Mouse (Mus musculus): ENCODE results near the gene Asgr1. TPM values are rescaled to one million over a fixed set of nuclear protein-coding genes. Genes with fewer than 3 reads are reported as not detected.
"Not testable (repeated sequence)": the region's sequence is repeated elsewhere in the genome, so short reads cannot be mapped to it uniquely, and the experiment has no call there.

Gene Asgr1
- total RNA-seq, 2 experiments from 2014 or later = not detected

DNA sequence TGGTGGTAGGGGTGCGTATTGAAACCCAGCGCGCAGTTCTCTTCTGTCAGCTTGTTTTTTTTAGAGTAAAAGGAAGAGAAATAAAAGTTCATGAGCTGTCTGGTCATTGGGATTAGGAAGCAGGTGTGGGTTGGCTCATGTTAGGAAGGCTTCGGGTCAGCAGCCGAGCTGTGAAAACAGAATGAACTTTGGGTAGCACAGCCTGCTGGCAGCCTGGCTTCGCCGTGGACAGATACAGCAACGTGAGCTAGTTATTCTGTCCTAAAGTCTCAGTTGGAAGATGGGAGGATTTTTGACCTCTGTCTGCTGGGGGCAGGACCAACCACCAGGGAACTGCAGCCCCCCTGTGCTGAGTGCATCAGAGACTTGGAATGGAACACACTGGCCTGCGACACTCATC, 3.9 kb downstream of the Asgr1 start:
- no peak for DNase-seq
- intact Hi-C loops (cut with DNase I; ENCODE audit: low total_unique reads) = loop anchor here (5.0 kb wide), 1 partner anchor 144 kb away; no protein-coding TSS in a partner anchor

DNA sequence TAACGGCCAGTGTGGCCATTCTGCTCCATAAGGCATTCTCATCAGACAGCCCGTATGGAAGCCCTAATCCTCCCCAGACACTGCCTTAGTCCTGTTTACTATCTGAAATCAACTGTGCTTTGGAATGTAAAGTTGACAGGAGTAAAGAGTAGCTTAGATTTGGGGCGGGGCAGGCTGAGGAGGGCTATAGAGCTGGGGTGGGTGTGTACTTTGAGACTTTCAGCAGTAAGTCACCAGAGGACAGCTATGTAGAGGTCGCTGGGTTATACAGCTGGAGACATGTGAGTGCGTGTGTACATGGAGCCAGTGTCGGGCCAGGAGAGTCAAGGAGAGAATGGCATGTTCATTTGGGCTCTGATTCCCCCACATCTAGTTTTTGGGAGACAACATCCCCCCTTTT, 6.0 kb downstream of the Asgr1 start:
- DNase-seq = no peak
- intact Hi-C loops (cut with DNase I; ENCODE audit: low total_unique reads) = loop anchor here (5.0 kb wide), 1 partner anchor 142 kb away; no protein-coding TSS in a partner anchor

DNA sequence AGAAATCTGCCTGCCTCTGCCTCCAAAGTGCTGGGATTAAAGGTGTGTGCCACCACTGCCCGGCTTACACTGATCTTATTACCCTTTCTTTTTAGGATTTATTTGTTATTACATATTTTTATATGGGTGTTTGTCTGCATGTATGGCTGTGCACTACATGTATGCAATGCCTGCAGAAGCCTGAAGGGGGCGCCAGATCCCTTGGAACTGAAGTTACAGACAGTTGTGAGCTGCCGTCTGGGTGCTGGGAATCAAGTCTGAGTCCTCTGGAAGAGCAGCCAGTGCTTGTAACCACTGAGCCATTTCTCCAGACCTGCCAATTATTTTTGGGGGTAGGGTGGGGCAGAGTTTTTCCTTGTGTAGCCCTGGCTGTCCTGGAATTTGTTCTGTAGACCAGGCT, 9.2 kb downstream of the Asgr1 start:
- intact Hi-C loops (cut with DNase I; ENCODE audit: low total_unique reads) = no loop called here
- no peak for DNase-seq

DNA sequence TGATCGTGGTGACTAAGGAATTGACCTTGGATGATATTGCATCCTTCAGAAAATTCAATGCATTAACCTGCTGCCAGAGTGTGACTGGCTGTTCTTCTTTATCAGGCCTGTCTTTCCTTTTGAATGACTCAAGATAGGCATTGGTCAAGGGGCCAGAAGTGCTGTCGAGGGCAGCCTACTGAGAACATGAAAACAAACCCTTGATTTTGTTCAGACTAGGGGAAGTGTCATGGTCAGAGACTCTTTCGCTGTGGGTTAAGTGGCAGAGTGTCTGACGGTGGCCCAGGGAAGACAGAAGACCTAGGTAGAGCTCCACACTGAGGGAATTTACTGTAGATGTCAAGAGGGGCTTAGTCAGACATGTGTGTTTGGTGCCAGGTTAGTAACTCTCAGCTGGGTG, 12.8 kb downstream of the Asgr1 start:
- intact Hi-C loops (cut with DNase I; ENCODE audit: low total_unique reads) = no loop called here
- DNase-seq = no peak

DNA sequence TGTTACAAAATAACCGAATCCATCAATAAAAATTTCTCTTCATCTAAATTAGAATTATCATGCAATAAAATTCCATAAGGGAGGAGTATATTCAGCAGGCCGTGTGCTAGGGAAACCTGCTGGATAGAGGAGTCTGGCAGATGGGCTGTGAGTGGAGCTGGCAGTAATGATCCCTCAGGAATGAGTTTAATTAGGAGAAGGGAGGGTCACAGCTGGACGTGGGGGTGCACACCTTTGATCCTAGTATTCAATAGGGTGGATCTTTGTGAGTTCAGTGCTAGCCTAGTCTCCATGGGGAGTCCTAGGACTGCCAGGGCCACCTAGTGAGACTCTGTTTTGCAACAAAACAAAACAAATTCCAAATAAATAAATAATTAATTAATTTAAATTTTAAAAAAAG, 14.4 kb downstream of the Asgr1 start:
- intact Hi-C loops (cut with DNase I; ENCODE audit: low total_unique reads) = no loop called here

DNA sequence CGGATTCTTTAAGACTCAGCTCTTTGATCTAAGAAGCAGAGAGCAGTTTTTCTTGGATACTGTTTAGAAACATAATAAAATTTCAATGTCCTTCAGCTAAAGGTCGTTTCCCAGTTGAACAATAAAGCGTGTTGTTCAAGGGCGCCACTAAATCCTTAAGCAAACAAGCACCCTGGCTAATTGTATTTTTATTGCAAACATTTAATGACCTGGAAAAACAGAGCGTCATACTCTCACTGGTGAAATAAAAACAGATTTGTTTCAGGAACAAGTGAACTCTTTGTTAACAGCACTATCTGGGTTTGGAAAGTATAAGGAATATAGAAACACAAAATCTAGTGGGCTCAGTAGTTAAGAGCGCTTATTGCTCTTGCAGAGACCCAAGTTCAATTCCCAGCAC, 16.2 kb downstream of the Asgr1 start:
- intact Hi-C loops (cut with DNase I; ENCODE audit: low total_unique reads) = loop anchor here (5.0 kb wide), 1 partner anchor 132 kb away; no protein-coding TSS in a partner anchor
- no peak for DNase-seq

More for the DNA sequence above, 14.4 kb downstream of the Asgr1 start:
- DNase-seq = no peak

DNA sequence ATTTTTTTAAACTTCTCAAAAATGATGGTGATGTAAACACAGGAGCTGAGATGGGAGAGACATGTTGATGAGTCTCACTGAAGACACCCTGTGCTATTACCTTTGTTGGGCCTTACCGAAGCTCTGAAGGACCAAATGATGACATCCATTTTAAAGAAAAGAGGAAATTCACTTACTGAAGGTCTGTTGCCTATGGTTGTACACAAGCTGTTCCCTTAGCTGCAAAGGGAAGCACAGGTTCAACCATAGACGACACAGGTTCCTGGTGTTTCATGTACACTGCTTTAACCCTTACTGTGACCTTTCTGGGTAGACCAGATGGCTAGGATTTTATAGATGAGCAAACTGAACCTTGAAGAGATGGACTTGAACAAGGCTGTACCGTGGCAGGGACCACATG, 16.7 kb downstream of the Asgr1 start:
- DNase-seq = not testable (repeated sequence)
- intact Hi-C loops (cut with DNase I; ENCODE audit: low total_unique reads) = loop anchor here (5.0 kb wide), 1 partner anchor 132 kb away; no protein-coding TSS in a partner anchor

DNA sequence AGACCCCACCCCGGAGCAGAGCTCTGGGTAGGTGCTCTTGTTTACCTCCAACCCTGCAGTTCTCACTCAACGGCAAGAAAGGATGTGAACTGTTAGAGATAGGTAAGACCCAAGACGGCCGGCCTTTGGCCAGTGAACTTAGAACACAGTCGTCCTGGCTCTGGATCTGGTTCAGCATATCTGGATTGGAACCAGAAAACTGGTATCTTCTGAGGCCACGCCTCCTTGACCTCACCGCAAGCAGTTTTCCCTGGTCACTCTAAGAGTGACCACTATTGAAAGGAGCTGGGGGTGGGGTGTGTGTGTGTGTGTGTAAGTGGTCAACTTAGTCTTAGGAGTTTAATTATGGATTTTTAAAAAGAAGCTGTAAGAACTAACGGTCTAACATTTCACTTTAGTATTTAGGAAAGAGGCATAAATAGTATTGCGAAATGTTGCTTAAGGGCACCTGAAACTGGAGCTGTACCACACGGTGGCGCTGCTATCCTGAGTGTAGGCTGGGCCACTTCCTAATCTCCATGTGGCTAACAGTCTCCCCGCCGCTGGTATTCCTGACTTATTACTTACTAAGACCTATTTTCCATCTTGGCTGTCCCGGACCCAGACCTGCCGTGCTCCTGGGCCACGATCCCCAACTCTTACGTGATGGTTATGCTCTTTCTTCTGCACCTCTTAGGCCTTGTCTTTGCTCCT, 20.6 kb downstream of the Asgr1 start:
- intact Hi-C loops (cut with DNase I; ENCODE audit: low total_unique reads) = loop anchor here (5.0 kb wide), 2 partner anchors 128 to 138 kb away; partner anchors contain the start of gene Slc16a11
- DNase-seq = peak; percentile 77

DNA sequence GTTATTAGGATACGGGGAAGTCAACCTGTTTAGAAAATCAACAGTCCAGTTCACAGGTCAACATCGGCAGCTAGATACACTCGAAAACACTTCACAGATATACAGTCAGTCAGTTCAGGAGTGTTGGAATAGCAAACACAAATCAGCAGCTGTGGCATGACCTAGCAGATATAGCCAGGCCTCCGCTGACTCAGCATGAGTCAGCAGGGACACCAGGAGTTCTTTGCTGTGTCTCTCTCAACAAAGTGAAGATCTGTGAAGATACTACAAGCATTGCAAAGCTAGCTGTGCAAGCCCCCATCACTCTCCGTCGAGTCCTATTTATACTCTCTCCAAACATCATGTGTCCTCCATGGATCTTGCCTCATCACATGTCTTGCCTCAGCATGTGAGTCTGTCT, 21.7 kb downstream of the Asgr1 start:
- intact Hi-C loops (cut with DNase I; ENCODE audit: low total_unique reads) = loop anchor here (5.0 kb wide), 1 partner anchor 137 kb away; the partner anchor contains the start of gene Slc16a11
- no peak for DNase-seq

DNA sequence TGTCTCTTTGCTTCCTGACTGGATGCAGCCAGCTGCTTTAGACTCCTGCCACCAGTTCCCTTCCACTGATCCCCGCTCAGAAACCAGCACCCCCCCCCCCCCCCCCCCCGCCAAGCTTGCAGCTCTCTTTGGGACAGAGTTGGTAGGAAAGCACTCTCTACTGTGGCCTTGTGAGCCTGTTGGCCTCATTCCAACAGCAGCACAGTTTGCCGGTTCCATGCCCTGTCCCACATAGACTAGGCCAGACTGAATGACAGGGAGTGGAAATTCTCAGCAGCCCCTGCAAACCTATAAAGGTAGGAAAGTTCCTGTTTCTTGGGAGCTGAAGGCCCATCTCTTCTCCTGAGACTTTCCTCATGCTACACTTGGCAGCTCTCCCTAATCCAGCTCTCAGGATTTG, 23.6 kb downstream of the Asgr1 start:
- DNase-seq = no peak

DNA sequence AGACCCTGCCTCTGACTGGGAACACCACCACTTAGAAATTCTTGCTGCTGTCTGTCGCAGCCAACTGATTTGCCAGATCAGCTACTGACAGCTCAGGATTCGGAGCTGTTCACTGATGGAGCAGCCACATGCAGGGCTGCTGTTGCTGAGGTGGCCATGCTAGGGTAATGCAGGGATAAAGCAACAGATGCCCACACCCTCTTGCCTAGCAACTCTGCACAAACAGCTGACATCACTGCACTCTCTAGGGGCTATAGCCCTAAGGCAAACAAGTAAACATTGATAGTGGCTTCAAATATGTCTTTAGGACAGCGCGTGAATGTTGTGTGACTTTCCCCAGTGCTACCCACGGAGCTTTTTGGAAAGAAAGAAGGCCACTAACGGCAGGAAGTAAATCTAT, 25.3 kb downstream of the Asgr1 start:
- DNase-seq = no peak
- intact Hi-C loops (cut with DNase I; ENCODE audit: low total_unique reads) = loop anchor here (5.0 kb wide), 1 partner anchor 133 kb away; the partner anchor contains the start of gene Slc16a11

More for the DNA sequence above, 23.6 kb downstream of the Asgr1 start:
- intact Hi-C loops (cut with DNase I; ENCODE audit: low total_unique reads) = loop anchor here (5.0 kb wide), 1 partner anchor 135 kb away; the partner anchor contains the start of gene Slc16a11

DNA sequence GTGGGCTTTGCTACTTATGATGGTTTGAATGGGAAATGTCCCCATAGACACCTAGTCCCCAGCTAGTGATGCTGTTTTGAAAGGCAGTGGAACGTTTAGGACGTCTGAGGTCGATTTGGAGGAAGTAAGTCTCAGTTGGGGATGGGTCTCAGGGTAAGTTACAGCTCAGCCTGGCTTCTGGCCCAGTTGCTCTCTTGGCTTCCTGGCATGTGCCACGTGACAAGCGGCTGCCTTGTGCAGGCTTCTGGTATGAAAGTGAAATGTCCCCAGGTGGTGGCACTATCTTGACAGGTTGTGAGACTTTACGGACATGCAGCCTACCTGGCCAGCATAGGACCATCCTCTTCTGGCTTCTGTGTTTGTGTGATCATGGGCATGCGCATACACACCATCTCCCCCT, 26.0 kb downstream of the Asgr1 start:
- intact Hi-C loops (cut with DNase I; ENCODE audit: low total_unique reads) = loop anchor here (5.0 kb wide), 1 partner anchor 132 kb away; the partner anchor contains the start of gene Slc16a11
- no peak for DNase-seq

DNA sequence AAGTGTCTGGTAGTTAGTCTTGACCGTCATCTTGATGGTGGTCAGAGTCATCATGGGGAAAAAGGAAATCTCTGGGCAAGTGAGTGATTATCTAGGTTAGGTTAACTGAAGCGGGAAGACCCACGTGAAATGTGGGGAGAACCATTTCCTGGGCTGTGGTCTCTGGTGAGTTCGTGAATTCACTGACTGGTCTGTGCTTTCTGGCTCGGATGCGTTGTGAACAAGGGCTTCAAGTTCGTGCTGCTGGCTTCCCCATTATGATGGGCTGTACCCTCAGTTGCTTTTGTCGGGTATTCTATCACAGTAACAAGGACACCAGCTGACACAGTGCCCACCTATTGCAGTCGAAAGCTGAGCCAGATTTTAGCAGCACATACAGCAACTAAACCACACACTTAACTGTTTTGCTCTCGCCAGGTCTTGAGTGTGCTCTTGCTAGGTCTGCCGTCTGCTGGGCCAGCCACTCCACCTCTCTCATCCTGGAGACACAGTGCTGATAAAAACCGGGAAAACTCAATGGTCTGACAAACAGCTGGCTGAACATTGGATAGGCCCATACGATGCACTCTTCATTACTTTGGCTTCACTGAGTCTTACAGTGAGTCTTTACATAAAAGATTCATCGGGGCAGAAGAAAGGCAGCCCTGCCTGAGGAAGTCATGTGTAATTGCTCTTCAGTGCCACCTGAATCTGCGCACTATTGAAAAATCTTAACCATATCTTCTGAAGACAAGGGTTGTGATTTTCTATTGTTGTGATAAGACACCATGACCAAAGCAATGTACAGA, 27.1 kb downstream of the Asgr1 start:
- no peak for DNase-seq
- intact Hi-C loops (cut with DNase I; ENCODE audit: low total_unique reads) = no loop called here

DNA sequence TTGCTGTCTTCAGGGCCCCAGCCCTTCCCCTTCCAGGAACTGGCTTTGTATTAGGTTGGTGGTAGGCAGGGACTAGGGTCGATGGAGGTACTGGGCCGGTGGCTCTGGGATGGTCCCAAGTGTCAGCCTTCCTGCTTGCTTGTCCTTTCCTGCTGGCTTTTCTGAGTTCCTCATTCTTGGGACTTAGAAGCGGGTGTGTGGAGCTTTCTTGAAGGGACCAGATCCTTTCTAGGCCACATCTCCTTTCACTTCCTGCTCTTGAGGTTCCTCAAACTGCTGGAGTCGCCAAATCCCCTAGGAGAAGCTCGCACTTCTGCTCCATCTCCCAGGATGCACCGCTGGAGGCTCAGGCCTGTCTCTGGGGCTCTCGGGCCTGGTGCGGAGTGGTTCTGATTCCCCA, 30.7 kb downstream of the Asgr1 start:
- no peak for DNase-seq
- intact Hi-C loops (cut with DNase I; ENCODE audit: low total_unique reads) = no loop called here

DNA sequence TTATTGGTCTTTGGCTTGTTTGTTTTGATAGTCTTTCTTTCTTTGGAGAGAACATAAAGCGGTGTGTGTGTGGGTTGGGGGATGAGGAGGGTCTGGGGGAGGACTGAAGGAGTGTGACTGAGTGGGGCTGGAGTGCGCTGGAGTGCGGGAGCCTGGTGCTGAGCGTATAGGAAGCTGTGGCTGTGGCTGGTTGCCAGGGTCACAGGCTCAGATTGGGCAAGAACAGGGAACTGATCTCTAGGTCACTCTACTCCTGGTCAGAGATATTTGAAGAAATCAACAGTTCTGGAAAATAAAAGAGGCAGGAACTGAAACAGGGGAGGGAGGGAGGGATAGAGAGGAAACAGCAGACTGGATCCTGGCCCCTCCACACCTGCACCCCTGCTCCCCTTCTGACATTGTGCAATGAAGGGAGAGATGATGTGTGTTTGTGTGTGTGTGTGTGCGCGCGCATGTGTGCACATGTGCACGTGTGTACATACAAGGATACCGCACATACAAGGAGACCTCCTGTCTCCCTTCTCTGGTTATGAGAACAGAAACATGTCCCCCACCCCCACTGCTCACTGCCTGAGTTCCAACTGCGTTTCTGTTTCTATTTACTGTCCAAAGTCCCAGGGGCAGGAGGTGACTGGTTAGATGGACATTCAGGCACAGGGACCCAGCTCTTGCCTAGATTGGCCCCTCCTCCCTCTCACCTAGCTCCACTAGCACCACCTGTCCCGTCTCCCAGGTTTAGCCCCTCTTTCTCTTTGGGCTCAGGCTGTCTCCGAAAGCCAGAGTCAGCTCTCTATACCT, 38.3 kb downstream of the Asgr1 start, which contains the start of gene Asgr2:
Gene Asgr2 (plus strand): TSS at position 659 of the 798 bp plus-strand sequence.
- peak; percentile 42 for DNase-seq
- intact Hi-C loops (cut with DNase I; ENCODE audit: low total_unique reads) = no loop called here

DNA sequence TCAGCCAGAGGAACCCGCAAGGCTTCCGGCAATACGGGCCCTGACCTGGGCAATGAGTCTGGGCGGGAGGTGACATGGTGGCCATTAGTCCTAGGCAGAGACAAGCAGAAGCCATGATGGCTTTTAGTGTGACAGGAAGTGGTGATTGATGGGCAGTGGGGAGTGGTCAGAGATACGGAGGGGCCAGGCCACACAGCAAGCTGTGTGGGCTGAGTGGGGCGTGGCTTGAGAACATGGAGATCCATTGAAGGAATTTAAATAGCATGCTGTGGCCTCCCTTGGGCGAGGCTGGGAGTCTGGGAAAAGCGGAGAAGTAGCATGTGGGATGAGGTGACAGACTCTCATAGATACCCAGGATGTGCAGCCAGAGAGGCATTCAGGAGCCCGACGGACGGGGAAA, 43.5 kb downstream of the Asgr1 start:
- no peak for DNase-seq
- intact Hi-C loops (cut with DNase I; ENCODE audit: low total_unique reads) = no loop called here

DNA sequence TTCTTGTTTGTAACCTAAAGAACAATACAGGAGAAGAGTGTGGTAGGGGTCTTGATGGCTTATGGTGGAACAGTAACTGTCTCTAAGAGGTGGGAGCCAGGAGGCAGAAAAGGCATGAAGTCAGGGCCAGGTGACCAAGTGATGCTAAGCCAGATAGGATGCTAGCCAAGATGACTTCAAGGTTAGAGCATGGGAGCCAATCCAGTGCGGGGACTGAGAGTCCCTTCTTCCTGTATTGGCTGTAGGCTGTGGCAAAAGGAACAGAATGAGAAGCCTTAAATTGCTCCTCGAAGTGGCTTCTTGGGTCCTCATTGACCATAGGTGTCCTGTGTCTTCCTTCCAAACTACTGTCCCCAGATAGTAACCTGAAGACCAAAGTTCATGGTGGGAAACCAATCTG, 45.2 kb downstream of the Asgr1 start:
- intact Hi-C loops (cut with DNase I; ENCODE audit: low total_unique reads) = no loop called here
- DNase-seq = no peak

DNA sequence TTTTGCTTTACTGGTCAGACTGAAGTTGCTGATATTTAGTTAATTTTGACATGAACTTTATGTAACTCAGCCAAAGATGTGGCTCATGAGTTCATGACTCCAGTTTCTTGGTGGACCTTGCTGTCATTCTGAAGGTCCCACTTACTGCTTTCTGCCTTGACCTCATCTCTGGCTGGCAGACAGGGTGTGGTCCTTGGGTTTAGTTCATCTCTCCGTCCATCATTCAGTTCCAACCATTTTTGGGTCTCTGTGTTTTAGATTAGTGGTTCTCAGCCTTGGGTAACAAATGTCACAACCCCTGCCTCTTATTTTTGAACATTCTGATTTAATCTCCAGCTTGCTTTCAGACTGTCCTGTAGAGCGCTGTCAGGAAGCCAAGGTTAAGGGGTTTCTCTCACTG, 45.9 kb downstream of the Asgr1 start:
- intact Hi-C loops (cut with DNase I; ENCODE audit: low total_unique reads) = no loop called here
- DNase-seq = no peak

DNA sequence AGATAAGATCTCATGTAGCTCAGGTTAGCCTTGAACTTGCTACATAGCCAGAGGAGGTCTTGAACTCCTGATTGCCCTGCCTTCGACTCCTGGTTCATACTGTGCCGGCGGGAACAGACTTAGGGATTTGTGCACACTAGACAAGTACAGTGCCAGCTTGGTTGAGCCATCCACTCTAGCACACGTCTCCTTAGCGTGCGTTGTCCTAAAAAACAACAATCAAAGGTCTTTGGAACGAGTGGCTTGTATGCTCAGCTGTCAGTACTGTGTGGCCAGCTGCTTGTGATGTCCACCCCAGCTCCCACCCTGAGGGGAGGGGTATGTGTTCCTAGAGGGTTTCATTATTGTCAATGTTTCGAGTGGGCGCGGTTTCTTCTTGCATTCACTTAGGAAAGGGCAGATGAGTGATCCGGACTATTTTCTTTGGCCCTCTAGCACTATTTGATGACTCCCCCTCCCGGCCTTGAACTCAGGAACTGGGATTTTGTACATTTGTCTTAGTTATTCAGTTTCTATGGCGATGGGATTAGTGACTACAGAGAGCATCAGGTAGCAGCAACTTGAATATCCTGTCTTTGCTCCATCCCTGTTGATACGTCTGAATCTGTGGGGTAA, 49.9 kb downstream of the Asgr1 start:
- DNase-seq = no peak
- intact Hi-C loops (cut with DNase I; ENCODE audit: low total_unique reads) = no loop called here
